Mouse (Mus musculus): ENCODE results near the gene Odc1.

Gene Odc1

DNA sequence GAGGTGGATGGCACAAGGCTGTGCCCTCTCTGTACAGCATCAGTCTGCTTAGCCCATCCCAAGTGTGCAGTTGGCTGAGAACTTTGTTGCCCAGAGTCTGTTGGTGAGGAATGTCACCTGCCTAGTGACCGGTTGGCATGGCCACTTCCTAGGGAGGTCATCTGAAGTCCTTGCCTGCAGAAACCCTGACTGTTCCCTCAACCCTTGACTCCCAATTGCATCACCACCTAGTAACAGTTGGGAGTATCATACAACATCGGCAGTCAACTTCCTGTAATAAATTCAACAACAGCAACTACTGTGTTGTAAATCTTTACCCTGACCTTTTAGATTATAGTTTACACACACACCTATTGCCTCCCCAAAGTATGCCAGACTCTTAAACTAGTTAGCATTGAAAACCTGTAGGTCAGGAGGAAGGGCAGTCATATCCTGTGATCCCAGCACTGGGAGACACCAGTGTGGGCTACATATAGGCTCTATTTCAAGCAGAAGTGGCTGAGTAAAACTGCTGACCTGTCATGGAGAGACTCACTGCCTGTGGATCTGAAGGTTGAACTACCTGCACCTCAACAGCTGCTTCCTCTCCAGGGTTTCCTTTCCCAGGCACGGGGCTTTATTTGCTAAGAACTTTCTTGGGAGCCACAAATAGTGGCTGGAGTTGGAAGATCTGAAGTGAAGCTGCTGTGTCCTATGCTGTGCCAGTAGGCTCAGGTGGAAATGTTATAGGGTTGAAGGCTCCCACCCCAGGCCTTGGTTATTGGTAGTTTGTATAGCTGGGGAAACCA lies 6.8 kb downstream of the Odc1 start:
- DNase-seq (ENCODE audit: low read depth, low spot score) = no peak

DNA sequence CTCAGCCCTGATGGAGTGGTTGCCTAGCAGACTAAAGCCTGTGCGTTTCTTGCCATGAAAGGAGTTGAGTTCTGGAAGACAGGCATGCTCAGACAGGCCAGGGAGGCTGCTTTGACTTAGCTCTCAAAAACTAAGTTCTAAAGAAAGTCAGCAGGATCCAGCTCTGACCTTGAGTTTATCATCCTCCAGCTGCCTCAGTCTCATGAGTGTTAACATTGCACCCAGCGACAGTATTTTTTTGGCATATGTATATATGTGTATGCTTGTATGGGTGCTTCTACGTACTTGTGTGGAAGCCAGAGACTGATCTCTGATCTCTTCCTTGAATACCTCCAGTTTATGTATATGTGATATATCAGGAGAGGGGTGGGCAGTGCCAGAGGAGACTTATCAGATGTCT lies 7.8 kb downstream of the Odc1 start:
- DNase-seq (ENCODE audit: low read depth, low spot score) = peak; percentile 27

GRCm38 (mm10) chr12:17552949-17553348 lies 8.4 kb downstream of the Odc1 start:
- DNase-seq (ENCODE audit: low read depth, low spot score) = peak; percentile 42

GRCm38 (mm10) chr12:17553627-17554026 lies 9.0 kb downstream of the Odc1 start:
- DNase-seq (ENCODE audit: low read depth, low spot score) = no peak

GRCm38 (mm10) chr12:17554200-17554951 lies 9.8 kb downstream of the Odc1 start:
- DNase-seq (ENCODE audit: low read depth, low spot score) = peak; percentile 86

DNA sequence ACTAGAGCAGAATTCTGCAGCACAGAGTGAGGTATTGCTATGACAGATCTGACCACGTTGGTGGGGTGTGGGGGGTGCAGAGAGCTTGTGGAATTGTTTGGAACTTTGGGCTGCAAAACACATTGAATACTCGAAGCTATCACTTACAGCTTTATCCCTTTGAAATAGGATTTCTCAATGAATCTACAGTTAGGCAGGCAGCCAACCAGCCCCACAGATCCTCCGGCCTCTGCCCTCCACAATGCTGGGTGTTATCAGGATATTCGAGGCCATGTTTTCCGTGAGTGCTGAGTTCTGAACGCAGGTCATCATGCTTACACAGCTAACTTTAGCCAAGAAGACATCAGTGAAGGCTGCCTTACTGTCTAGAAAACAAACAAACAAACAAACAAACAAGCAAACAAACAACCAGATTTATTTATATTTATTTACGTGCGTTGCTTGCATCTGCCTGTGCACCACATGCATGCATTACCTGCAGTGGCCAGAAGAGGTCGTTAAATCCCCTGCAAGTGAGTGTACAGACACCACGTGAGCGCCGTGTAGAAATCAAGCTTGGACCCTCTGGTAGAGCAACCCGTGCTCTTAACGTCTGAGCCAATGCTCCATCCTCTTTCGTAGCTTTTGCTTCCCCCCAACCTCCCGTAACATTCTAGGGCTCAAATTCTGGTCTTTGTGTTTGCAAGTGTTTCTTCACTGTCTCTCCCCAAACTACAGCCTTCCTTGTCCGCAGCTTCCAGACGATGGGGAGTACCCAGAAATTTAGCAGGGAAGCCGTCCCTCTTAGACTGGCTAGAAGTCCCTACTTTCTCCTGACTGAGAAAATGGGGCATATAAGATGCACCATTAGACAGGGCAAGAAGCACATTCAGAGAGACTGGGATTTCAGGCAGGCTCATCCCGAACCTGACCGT lies 12.1 kb downstream of the Odc1 start:
- DNase-seq (ENCODE audit: low read depth, low spot score) = peak; percentile 91

GRCm38 (mm10) chr12:17557344-17557966 lies 12.9 kb downstream of the Odc1 start:
- DNase-seq (ENCODE audit: low read depth, low spot score) = peak; percentile 79

DNA sequence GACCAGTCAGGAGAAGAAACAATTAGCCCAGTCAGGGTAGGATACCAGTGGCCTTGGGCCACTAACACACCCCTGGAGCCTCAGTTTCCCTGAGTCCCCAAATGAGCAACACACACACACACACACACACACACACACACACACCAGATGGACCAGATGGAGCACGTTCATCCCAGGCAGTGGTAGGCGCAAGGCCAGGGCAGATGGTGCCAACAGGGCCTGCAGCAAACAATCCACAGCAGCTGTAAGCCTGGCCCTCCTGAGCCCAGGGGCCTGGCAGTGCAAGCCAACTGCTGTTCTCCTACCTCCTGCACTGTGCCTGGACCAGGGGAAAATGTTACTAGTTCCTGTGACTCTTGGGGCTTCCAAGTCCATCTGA lies 13.4 kb downstream of the Odc1 start:
- no peak for DNase-seq (ENCODE audit: low read depth, low spot score)

DNA sequence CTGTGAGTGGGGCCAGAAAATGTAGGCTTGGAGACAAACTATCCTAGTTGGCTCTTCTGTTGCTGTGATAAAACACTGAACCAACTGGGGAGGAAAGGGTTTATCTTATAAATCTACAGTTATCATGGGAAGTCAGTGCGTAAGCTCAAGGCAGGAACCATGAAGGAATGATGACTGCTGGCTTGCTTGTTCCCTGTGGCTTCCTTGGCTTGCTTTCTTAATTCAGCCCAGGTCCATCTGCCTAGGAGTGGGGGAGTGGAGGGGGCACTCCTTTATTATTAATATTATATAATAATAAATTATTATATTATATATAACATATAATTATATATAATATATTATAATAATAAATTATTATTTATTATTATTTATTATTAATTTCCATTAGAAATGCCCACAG lies 17.8 kb downstream of the Odc1 start:
- no peak for DNase-seq (ENCODE audit: low read depth, low spot score)

GRCm38 (mm10) chr12:17565393-17566045 lies 20.9 kb downstream of the Odc1 start:
- no peak for DNase-seq (ENCODE audit: low read depth, low spot score)

- no peak for DNase-seq (ENCODE audit: low read depth, low spot score)
These were observed 21.4 kb downstream of the Odc1 start for GRCm38 (mm10) chr12:17566046-17566408.

DNA sequence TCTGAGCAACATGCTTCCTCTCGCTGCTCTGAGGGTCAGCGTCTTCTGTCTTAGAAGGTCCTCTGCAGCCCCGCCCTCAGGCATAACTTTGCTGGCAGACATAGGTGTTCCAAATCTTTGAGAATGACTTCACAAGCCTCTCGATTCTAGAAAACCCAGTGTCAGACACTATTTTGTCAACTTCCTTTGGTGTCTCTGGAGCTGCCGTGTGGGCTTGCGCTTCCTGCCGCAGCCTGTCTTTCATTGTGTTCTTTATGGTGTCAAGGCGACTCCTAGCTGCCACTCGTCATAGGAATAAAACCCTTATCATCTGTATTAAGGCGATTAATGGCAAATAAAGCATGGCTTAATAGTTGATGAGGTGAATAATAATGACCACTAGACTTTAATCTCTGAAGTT lies 24.0 kb downstream of the Odc1 start:
- no peak for DNase-seq (ENCODE audit: low read depth, low spot score)

GRCm38 (mm10) chr12:17574591-17574990 lies 30.0 kb downstream of the Odc1 start:
- no peak for DNase-seq (ENCODE audit: low read depth, low spot score)

DNA sequence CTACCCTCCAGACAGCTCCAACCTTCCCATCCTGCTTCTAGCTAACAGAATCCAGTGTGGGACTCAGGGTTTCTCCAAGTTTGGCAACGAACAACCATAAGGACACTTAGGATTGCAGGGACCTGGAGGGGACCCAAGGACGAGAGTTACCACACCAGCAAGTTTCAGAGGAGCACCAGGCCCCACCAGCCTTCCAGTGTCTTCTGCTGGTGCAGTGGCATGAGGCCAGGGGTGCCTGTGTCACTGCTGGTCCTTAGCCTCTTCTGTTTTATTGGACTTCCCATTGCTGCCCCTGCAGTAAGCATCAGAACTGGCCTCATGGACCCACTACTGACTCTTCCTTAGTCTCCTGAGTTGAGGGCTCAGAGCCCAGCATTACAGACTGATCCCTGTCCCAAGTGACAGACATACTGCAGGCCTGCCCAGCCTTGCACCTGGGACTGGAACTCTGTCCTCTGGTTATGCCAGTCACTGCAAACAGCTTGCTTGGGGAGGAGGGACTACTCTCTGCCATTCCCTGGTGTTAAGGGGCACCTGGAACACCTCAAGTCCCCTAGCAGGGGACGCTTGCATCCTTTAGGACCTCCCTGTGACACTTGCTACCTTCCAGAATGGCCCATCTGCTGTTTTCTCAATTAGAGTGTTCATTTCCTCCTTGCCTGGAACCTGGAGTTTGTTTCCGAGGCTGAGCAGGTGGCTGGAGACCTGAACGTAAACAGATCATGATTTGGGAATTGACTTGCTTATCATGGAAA lies 30.7 kb downstream of the Odc1 start:
- DNase-seq (ENCODE audit: low read depth, low spot score) = no peak

DNA sequence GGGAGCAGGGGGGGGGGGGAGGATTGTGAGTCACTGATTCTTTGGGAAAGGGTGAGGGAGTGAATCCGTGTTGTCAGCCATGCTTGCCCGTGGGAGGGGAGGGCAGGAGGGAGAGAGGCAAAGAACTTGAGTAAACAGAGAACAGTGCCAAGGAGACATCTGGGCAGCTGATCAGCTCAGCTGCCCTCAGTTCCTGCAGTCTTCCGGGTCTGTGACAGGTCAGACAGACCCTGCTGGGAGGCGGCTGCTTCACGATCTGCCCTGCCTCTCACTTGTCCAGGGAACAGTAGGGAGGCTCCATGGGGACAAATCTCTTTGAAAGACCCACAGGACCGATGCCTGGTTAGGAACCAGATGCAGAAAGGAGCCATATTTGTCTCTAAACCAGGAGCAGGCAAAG lies 31.4 kb downstream of the Odc1 start:
- DNase-seq (ENCODE audit: low read depth, low spot score) = peak; percentile 33

- DNase-seq (ENCODE audit: low read depth, low spot score) = peak; percentile 30
These were observed 34.0 kb downstream of the Odc1 start for GRCm38 (mm10) chr12:17578601-17579000.

DNA sequence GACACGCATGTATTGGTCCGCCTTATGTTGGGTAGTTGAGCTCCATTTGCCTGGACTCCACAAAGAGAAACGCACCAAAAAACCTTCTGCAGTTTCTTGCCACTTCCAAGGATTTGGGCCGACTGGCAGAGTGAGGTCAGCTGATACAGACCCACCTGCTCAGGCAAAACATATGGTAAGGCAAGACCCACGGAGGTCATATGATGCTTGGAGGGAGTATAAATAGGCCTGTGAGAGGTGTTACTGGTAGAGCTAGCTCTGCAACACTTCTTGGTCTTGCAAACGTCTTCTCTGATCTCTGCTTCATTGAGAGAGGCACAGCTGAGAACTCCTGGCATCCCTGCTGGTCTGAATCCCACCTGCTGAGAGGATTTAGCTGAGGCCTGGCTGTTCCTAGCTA lies 36.4 kb downstream of the Odc1 start:
- no peak for DNase-seq (ENCODE audit: low read depth, low spot score)

DNA sequence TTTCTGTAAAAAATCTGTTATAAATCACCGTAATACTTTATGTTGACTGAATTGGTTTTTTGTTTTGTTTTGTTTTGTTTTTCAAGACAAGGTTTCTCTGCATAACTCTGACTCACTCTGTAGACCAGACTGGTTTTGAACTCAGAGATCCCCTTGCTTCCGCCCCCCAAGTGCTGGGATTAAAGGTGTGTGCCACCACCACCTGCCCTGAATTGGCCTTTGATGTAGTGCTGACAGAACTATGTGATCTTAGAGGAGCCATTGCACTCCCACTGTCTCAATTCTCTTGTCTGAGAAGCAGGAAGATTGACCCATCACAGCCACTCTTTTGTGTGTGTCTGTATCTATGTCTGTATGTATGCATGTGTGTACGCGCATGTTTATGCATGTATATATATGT lies 37.8 kb downstream of the Odc1 start:
- DNase-seq (ENCODE audit: low read depth, low spot score) = no peak

DNA sequence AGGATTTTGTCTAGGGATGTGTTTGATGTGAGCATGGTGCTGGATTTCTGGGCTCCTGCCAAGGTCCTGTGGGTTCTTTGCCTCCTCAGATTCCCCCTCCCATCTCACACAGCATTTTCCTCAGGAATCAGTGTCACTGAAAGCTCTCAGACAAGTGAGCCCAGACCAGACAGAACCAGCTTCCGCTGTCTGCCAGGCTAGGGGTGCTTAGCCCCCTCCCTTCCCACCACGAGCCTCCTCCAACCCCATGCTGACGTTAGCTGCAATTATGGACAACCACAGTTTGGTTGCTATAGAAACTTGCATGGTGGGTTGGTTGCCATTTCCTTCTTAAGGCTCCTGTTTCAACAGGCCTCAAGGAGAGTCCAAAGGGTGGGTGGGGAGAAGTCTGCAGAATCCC lies 39.3 kb downstream of the Odc1 start:
- DNase-seq (ENCODE audit: low read depth, low spot score) = no peak

- DNase-seq (ENCODE audit: low read depth, low spot score) = no peak
These were observed 41.4 kb downstream of the Odc1 start for GRCm38 (mm10) chr12:17586011-17586410.

Data from R1 (cell line).